Mouse (Mus musculus) small intestine, adult 2 months (tissue): ENCODE measurements at regions not wholly inside any gene's neighbourhood (a gene's known extent, or its start where the extent isn't known, plus 50 kb on each side); places are given as distances from the start of the nearest gene placed in this dataset.

Experiments
- CTCF ChIP-seq: fragments of 200-500 bp; IDR thresholded peaks from 2 replicates; pipeline ENCODE4 v1.5.1; 2012; ENCODE audit warnings: low read depth, mild to moderate bottlenecking, control low read depth, inconsistent platforms, low read length, moderate library complexity, mixed read lengths; ENCODE audit not compliant: insufficient replicate concordance, insufficient read length; ENCODE audit errors: extremely low read depth
- POLR2A ChIP-seq: fragments of 200-500 bp; IDR thresholded peaks from 2 replicates; pipeline ENCODE4 v1.6.1; 2012; ENCODE audit warnings: low read depth, mild to moderate bottlenecking, control low read depth, inconsistent platforms, low read length, moderate library complexity

DNA sequence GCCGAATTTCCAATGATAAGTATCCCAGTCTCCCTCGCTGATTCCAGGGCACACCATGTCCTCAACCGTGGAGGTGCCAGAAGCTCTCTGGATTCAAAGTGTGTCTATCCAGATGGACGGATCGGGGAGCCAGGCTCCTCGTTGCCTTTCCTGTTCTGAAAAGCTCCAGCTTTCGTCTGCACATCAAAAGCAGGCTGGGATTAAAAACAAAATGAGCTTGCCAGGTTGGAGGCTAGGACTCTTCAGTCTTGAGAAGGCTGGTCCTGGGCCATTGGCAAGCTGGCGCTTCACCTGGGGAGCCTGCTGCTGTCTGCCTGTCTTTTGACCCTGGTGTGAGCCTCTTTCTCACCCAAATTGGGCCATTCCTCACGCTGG lies 56.9 kb upstream of the Ubl3 start:
- TF ChIP-seq CTCF (no peak), POLR2A (no peak)
